ENCODE assay signal across 8 mouse cellular contexts in the genomic region with DNA sequence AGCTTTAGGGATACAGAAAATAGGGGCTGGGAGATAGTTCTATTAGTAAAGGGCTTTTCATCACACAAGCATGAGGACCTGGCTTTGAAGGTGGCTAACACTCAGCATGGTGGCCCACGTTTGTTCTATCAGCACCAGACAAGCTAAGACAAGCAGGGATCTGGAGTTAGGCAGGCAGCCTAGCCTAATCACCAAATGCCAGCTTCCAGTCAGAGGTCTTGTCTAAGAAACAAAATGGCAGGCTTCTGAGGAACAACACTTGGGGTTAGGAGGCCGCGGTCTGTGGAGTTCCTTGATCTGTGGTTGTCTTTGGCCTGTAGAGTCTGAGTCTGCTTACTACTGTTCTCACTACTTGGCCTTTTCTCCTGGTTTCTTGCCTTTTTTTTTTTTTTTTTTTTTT. TPM values are rescaled to one million over a fixed set of nuclear protein-coding genes. Genes with fewer than 3 reads are reported as not detected.
DNase-seq lines count a peak whose midpoint lies in the region; ATAC-seq and TF ChIP-seq lines count a peak whose summit lies in the region.

No protein-coding gene starts in this region.

- TF ChIP-seq POLR2A in limb, embryonic 14.5 days (IDR thresholded peaks at IDR 0.05; ENCODE audit: borderline replicate concordance, extremely low read depth, insufficient read depth, insufficient read length) = no peak
- no peak for TF ChIP-seq POLR2A in thymus, adult 2 months (IDR thresholded peaks at IDR 0.05; ENCODE audit: control insufficient read depth, extremely low read depth, insufficient read depth, low read length, poor library complexity)

- H3K9me3 ChIP-seq in midbrain, embryonic 10.5 days (replicated peaks) = no peaks in the 10 kb centered on the region
- no peaks in the 10 kb centered on the region for H3K9me3 ChIP-seq in midbrain, embryonic 11.5 days (ENCODE audit: control insufficient read depth, low read length)
- no peaks in the 10 kb centered on the region for H3K9me3 ChIP-seq in limb, embryonic 14.5 days (ENCODE audit: control insufficient read depth, low read length)

- H3K4me2 ChIP-seq in midbrain, embryonic 11.5 days = no peak overlapping the region
- H3K4me2 ChIP-seq in limb, embryonic 14.5 days (replicated peaks; ENCODE audit: low read depth, low read length, severe bottlenecking) = peak overlapping the region; percentile 49

- H3K9ac ChIP-seq in midbrain, embryonic 11.5 days (ENCODE audit: low read length) = no peak overlapping the region
- H3K9ac ChIP-seq in limb, embryonic 14.5 days (ENCODE audit: low read depth, low read length, severe bottlenecking) = no peak overlapping the region

- no peaks in the 10 kb centered on the region for H3K36me3 ChIP-seq in midbrain, embryonic 10.5 days
- no peaks in the 10 kb centered on the region for H3K36me3 ChIP-seq in midbrain, embryonic 11.5 days (ENCODE audit: control insufficient read depth, insufficient read depth, low read length)
- no peaks in the 10 kb centered on the region for H3K36me3 ChIP-seq in limb, embryonic 14.5 days (ENCODE audit: control insufficient read depth, insufficient read depth, low read length)
- no peaks in the 10 kb centered on the region for H3K36me3 ChIP-seq in thymus, adult 2 months (ENCODE audit: control insufficient read depth, insufficient read depth, low read length)

- TF ChIP-seq CTCF in thymus, adult 2 months (IDR thresholded peaks at IDR 0.05; ENCODE audit: borderline replicate concordance, control insufficient read depth, extremely low read depth, insufficient read depth, low read length, poor library complexity) = no peak

- DNase-seq in cerebellum, adult 9-11 months = peak; percentile 22
- DNase-seq in cerebellum, postnatal 36 days = no peak
- no peak for DNase-seq in midbrain, embryonic 10.5 days (ENCODE audit: low spot score)
- no peak for DNase-seq in midbrain, embryonic 11.5 days (ENCODE audit: low spot score, missing footprints)
- DNase-seq in limb, embryonic 14.5 days (ENCODE audit: low spot score) = no peak
- no peak for DNase-seq in adrenal gland, adult 8-10 months
- no peak for DNase-seq in thymus, adult 2 months

- WGBS in midbrain, embryonic 10.5 days = 86% methylated on average over 3 of the region's 3 CpGs
- 82% methylated on average over 3 of the region's 3 CpGs for WGBS in midbrain, embryonic 11.5 days
- WGBS in limb, embryonic 14.5 days = 80% methylated on average over 3 of the region's 3 CpGs
- WGBS in thymus, adult 2 months = 93% methylated on average over 3 of the region's 3 CpGs

- peaks cover 41% of the 10 kb centered on the region for H3K4me1 ChIP-seq in midbrain, embryonic 10.5 days
- H3K4me1 ChIP-seq in midbrain, embryonic 11.5 days (ENCODE audit: control insufficient read depth, insufficient read depth, low read length) = peaks cover 18% of the 10 kb centered on the region
- peaks cover 24% of the 10 kb centered on the region for H3K4me1 ChIP-seq in limb, embryonic 14.5 days (ENCODE audit: control insufficient read depth, insufficient read depth, low read length)
- H3K4me1 ChIP-seq in thymus, adult 2 months (replicated peaks; ENCODE audit: control insufficient read depth, insufficient read depth, low read length) = no peaks in the 10 kb centered on the region

- no peaks in the 10 kb centered on the region for H3K27me3 ChIP-seq in midbrain, embryonic 10.5 days (ENCODE audit: low read depth, poor library complexity, severe bottlenecking)
- H3K27me3 ChIP-seq in midbrain, embryonic 11.5 days (ENCODE audit: control insufficient read depth, insufficient read depth, low read length) = no peaks in the 10 kb centered on the region
- no peaks in the 10 kb centered on the region for H3K27me3 ChIP-seq in limb, embryonic 14.5 days (ENCODE audit: control insufficient read depth, insufficient read depth, low read length)
- H3K27me3 ChIP-seq in thymus, adult 2 months (ENCODE audit: control insufficient read depth, insufficient read depth, low read length) = no peaks in the 10 kb centered on the region

- H3K27ac ChIP-seq in midbrain, embryonic 10.5 days (replicated peaks) = peak overlapping the region; percentile 91
- H3K27ac ChIP-seq in midbrain, embryonic 11.5 days (ENCODE audit: low read depth, low read length) = no peak overlapping the region; the same call in 1 of the 2 replicates
- H3K27ac ChIP-seq in limb, embryonic 14.5 days (replicated peaks; ENCODE audit: low read depth, low read length) = peak overlapping the region; percentile 85
- no peak overlapping the region for H3K27ac ChIP-seq in thymus, adult 2 months (ENCODE audit: control insufficient read depth, insufficient read depth, low read length)

- H3K4me3 ChIP-seq in midbrain, embryonic 10.5 days = no peak overlapping the region
- no peak overlapping the region for H3K4me3 ChIP-seq in midbrain, embryonic 11.5 days (ENCODE audit: low read depth, low read length)
- H3K4me3 ChIP-seq in limb, embryonic 14.5 days (replicated peaks; ENCODE audit: low read length) = no peak overlapping the region
- no peak overlapping the region for H3K4me3 ChIP-seq in thymus, adult 2 months (ENCODE audit: control insufficient read depth, insufficient read depth, low read length)

- ATAC-seq in midbrain, embryonic 11.5 days (ENCODE audit: low FRiP score) = no peak
- ATAC-seq in limb, embryonic 14.5 days (ENCODE audit: low FRiP score, low read depth) = no peak
- ATAC-seq in cerebellum, adult (ENCODE audit: insufficient number of reproducible peaks, low FRiP score, low TSS enrichment) = no peak

RNA-seq across cellular contexts. Expression of gene Cc2d2a, which starts 0.6 kb away (rescaled TPM):
- polyA plus RNA-seq in midbrain, embryonic 10.5 days (2016; fragmentation: Nextera tagmentation; extraction: Ambion mirVana) = 8.2 and 10.4 TPM in 2 replicates
- 7.7 and 10.9 TPM in 2 replicates for polyA plus RNA-seq in midbrain, embryonic 11.5 days (2014; fragmentation: Nextera tagmentation; extraction: Ambion mirVana)
- polyA plus RNA-seq in limb, embryonic 14.5 days (2012; rRNA removed) = 9.5 and 11.1 TPM in 2 replicates
- 8.6 and 9.7 TPM in 2 replicates for polyA plus RNA-seq in limb, embryonic 14.5 days (2014; fragmentation: Nextera tagmentation; extraction: Ambion mirVana)
- total RNA-seq in adrenal gland, adult 8-10 months (2022) = 10 to 100 TPM; 14.3 to 31.6 (median 23.8) TPM
- polyA plus RNA-seq in thymus, adult 2 months (2012; rRNA removed) = 0.57 and 0.73 TPM in 2 replicates

Comparison
In these comparisons a context has a peak if more than half of its experiments do, and no peak if none do; other contexts are left out.
1. H3K27ac ChIP-seq: peak in midbrain, embryonic 10.5 days (single experiment) and limb, embryonic 14.5 days (single experiment); none in midbrain, embryonic 11.5 days (single experiment) and thymus, adult 2 months (single experiment).